Mouse (Mus musculus) lung, adult 10 weeks (tissue): Measurements from ENCODE around the gene Armc5. TPM values are rescaled to one million over a fixed set of nuclear protein-coding genes. Genes with fewer than 3 reads are reported as not detected.

Experiments used
- polyA plus RNA-seq: library from polyadenylated mRNA; stranded (reverse); fragments of 350-450 nt; fragmentation: Illumina TruSeq; extraction: RNeasy Lipid Tissue Mini Kit (QIAGEN cat#74804); gene quantifications from one replicate; pipeline ENCODE4 v1.2.3, GENCODE M21; 2014; ENCODE audit warnings: low read depth, low replicate concordance; ENCODE audit not compliant: insufficient read depth

The Armc5 gene
- 10.1 TPM for polyA plus RNA-seq

GRCm38 (mm10) chr7:128236856-128237592 is at the start of gene Armc5:
TSS of gene Armc5 (plus strand) at chr7:128237342.

GRCm38 (mm10) chr7:128206152-128206551 is 31.0 kb upstream of the Armc5 start, which contains the start of gene Cox6a2:
TSS of gene Cox6a2 (minus strand) at chr7:128206387.

GRCm38 (mm10) chr7:128237927-128238778 is 1.0 kb downstream of the Armc5 start, which contains the start of gene 9130023H24Rik:
TSS of gene 9130023H24Rik (minus strand) at chr7:128238031.

GRCm38 (mm10) chr7:128246496-128247391 is 9.6 kb downstream of the Armc5 start, which contains the start of gene Tgfb1i1:
TSS of gene Tgfb1i1 (plus strand) at chr7:128246812.

GRCm38 (mm10) chr7:128265411-128265810 is 28.3 kb downstream of the Armc5 start, which contains the start of gene Slc5a2:
TSS of gene Slc5a2 (plus strand) at chr7:128265657.

Other genes with a start within 250 kb of the Armc5 start
- 31.3 TPM for gene Pycard, start 243.5 kb upstream of the Armc5 start, polyA plus RNA-seq
- 1.4 TPM for gene Trim72, start 233.4 kb upstream of the Armc5 start, polyA plus RNA-seq
- 5.6 TPM for gene Itgam, start 174.7 kb upstream of the Armc5 start, polyA plus RNA-seq
- 2.2 TPM for gene Gm49368, start 174.7 kb upstream of the Armc5 start, polyA plus RNA-seq
- gene Itgax, start 107.8 kb upstream of the Armc5 start, polyA plus RNA-seq = 11.9 TPM
- gene Itgad, start 83.0 kb upstream of the Armc5 start, polyA plus RNA-seq = 0.73 TPM
- 84.3 TPM for gene Cox6a2, start 31.0 kb upstream of the Armc5 start, polyA plus RNA-seq
- 2.4 TPM for gene 9130023H24Rik, start 689 bp downstream of the Armc5 start, polyA plus RNA-seq
- gene Tgfb1i1, start 9.5 kb downstream of the Armc5 start, polyA plus RNA-seq = 45.0 TPM
- gene Slc5a2, start 28.3 kb downstream of the Armc5 start, polyA plus RNA-seq = not detected
- gene BC017158, start 60.8 kb downstream of the Armc5 start, polyA plus RNA-seq = 9.6 TPM
- 46.1 TPM for gene Rgs10, start 181.4 kb downstream of the Armc5 start, polyA plus RNA-seq
- 40.1 TPM for gene Tial1, start 224.4 kb downstream of the Armc5 start, polyA plus RNA-seq